Mouse (Mus musculus): ENCODE results near the gene H2-K1.

DNA sequence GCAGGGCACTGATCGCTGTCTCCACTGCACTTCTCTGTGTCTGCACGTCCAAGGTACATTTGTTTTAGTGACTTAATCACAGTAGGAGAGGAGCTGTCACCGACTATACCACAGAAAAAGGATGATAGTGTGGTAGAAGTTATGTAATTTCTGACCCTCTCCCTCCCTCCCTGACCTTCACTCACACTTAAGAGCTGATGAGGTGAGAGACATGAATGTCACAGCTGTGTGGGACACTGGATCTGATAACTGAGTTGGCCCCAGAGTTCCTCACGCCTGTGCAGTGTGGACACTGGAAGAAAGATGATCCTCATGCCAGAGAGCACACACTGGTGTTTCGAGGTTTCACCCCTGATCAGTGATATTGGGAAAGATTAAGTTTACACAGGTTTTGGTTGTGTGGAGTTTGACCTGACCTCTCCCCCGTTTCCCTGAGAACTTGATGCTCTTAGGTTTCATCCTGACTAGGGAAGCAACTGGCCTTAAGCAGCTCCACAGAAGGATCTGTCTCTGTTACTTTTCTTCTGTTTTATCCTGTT is 20.6 kb downstream of the H2-K1 start:
- TF ChIP-seq CTCF (conservative IDR thresholded peaks at IDR 0.05 in 1 of 2, IDR thresholded peaks at IDR 0.05 in 1 of 2; ENCODE audit: low read depth in 2 of 2, low read length in 2 of 2) = no peak
- no peak for TF ChIP-seq EP300 (IDR thresholded peaks at IDR 0.05; ENCODE audit: low read length)
- TF ChIP-seq GABPA (IDR thresholded peaks at IDR 0.05; ENCODE audit: insufficient replicate concordance, low read depth, low read length) = no peak
- no peak for TF ChIP-seq SIN3A (IDR thresholded peaks at IDR 0.05; ENCODE audit: low read length)
- no peak for TF ChIP-seq ETS1 (conservative IDR thresholded peaks at IDR 0.05; ENCODE audit: low read depth, low read length)
- no peak for TF ChIP-seq POLR2AphosphoS2 (IDR thresholded peaks at IDR 0.05; ENCODE audit: low read depth, low read length)
- no peak for TF ChIP-seq ZC3H11A (IDR thresholded peaks at IDR 0.05; ENCODE audit: low read depth, low read length)
- TF ChIP-seq CHD1 (IDR thresholded peaks at IDR 0.05; ENCODE audit: low read depth, low read length) = no peak
